Mouse (Mus musculus): ENCODE data around the gene Trim80.

DNA sequence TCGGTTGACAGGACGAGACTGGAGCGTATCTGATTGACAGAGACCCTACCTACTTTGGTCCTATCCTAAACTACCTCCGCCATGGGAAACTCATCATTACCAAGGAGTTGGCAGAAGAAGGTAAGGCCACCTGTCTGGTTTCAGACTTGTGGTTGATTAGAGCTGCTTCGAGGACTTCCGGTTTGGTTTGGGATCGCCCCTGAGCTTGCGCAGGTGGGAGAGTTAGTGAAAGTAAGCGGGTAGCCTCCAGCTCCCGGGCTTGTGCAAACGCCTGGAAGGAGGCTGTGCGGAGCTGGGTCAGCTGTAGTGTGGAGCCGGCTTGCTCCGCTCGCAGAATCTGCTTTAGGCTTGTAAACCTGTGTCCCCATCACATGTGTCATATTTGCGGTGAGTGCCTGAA lies 18.4 kb upstream of the Trim80 start:
- no peak for TF ChIP-seq CTCF (conservative IDR thresholded peaks at IDR 0.05; ENCODE audit: low read length)
- TF ChIP-seq POU5F1 (IDR thresholded peaks at IDR 0.05; ENCODE audit: borderline replicate concordance, low read length) = no peak
